Mouse (Mus musculus) intestine, embryonic 14.5 days (tissue): ENCODE data around the gene Trnp1. TPM values are rescaled to one million over a fixed set of nuclear protein-coding genes. Genes with fewer than 3 reads are reported as not detected.

Experiments
- ATAC-seq: fragments of 200-750 bp; cut with Nextera tagmentation; replicated peaks from 2 replicates; pipeline ENCODE4 v1.8.0; 2017; ENCODE audit warnings: low read depth, moderate number of reproducible peaks, moderate TSS enrichment, moderate library complexity; ENCODE audit not compliant: low FRiP score, low TSS enrichment
- DNase-seq: peaks from one replicate; pipeline ENCODE4 v3.0.0-alpha.2; 2018; ENCODE audit warnings: low spot score
- H3K27ac ChIP-seq: fragments of 300-500 bp; sonication (generic); 2 replicates; pipeline ENCODE4 v1.5.1; 2014; ENCODE audit warnings: low read depth, mild to moderate bottlenecking, control low read depth
- H3K27me3 ChIP-seq: fragments of 300-500 bp; sonication (generic); replicated peaks from 2 replicates; pipeline ENCODE4 v1.6.1; 2014; ENCODE audit warnings: low read length, control low read depth; ENCODE audit not compliant: control insufficient read depth, insufficient read depth
- H3K36me3 ChIP-seq: fragments of 300-500 bp; sonication (generic); 2 replicates; pipeline ENCODE4 v1.6.1; 2014; ENCODE audit warnings: low read length, control low read depth; ENCODE audit not compliant: control insufficient read depth, insufficient read depth
- H3K4me1 ChIP-seq: fragments of 300-500 bp; sonication (generic); replicated peaks from 2 replicates; pipeline ENCODE4 v1.6.1; 2014; ENCODE audit warnings: low read length, control low read depth, mixed read lengths; ENCODE audit not compliant: control insufficient read depth, insufficient read depth
- H3K4me2 ChIP-seq: fragments of 300-500 bp; sonication (generic); 2 replicates; pipeline ENCODE4 v1.6.1; 2014; ENCODE audit warnings: low read length
- H3K4me3 ChIP-seq: fragments of 300-500 bp; sonication (generic); 2 replicates; pipeline ENCODE4 v1.5.1; 2014; ENCODE audit warnings: low read depth, low read length, control low read depth, mixed read lengths
- H3K9ac ChIP-seq: fragments of 300-500 bp; sonication (generic); 2 replicates; pipeline ENCODE4 v1.6.1; 2014; ENCODE audit warnings: mild to moderate bottlenecking, low read length
- H3K9me3 ChIP-seq: fragments of 300-500 bp; sonication (generic); 2 replicates; pipeline ENCODE4 v1.6.1; 2016; ENCODE audit warnings: low read length, control low read depth; ENCODE audit not compliant: control insufficient read depth
- WGBS: fragments of 180-500 bp; shearing (Covaris S2); extraction: QIAGEN DNeasy Blood & Tissue Kit; methylation state at CpG from one replicate; pipeline ENCODE4 v1.1.7; 2014; 5-methylcytosine and 5-hydroxymethylcytosine counted together
- polyA plus RNA-seq: library from polyadenylated mRNA; unstranded; fragments of >200 nt; fragmentation: Nextera tagmentation; extraction: Ambion mirVana; gene quantifications from 2 replicates; pipeline ENCODE4 v1.2.1, GENCODE M21; 2014

The Trnp1 gene
- 1.1 and 2.4 TPM in 2 replicates for polyA plus RNA-seq

DNA sequence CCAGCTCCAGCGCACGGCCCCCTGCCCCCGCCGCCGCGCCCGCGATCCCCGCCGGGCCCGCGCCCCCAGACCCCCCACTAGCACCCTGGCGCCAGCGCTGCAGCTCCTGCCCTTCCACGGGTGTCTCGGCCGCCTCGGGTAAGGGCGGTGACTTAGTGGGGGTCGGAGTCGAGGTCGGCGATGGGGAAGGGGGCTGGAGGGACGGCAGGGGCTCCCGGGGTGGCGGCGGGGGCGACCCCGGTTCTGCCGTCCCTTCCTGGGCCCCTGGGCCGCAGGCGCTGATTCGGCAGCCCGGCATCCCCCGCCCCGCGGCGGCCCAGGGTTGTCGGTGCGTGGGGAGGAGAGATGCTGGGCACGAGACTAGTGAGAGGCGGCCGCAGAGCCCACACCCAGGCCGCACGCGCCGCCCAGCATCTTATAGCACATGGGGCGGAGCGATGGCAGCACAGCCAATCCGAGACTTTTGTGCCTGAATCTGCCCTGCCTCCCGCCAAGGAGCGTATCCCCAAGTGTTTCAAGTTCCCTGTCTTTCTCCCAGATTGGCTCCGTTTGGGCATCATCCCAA is at the start of gene Trnp1:
TSS of gene Trnp1 (minus strand) at position 391 of the 565 bp plus-strand sequence.
- Histone ChIP-seq H3K27me3 (peaks cover 82% of the 10 kb centered on the region), H3K27ac (no peak within 1 kb of the TSS), H3K9me3 (no peaks in the 10 kb centered on the region), H3K4me3 (peak within 1 kb of the TSS; percentile 51), H3K9ac (peak within 1 kb of the TSS; percentile 48), H3K4me2 (peak within 1 kb of the TSS; percentile 99), H3K4me1 (peaks cover 9% of the 10 kb centered on the region; the same call in 1 of the 2 replicates), H3K36me3 (no peaks in the 10 kb centered on the region)
- DNase-seq (peak; percentile 85), ATAC-seq (peak; percentile 84)
- WGBS, result 1% methylated on average over 53 of the region's 53 CpGs

DNA sequence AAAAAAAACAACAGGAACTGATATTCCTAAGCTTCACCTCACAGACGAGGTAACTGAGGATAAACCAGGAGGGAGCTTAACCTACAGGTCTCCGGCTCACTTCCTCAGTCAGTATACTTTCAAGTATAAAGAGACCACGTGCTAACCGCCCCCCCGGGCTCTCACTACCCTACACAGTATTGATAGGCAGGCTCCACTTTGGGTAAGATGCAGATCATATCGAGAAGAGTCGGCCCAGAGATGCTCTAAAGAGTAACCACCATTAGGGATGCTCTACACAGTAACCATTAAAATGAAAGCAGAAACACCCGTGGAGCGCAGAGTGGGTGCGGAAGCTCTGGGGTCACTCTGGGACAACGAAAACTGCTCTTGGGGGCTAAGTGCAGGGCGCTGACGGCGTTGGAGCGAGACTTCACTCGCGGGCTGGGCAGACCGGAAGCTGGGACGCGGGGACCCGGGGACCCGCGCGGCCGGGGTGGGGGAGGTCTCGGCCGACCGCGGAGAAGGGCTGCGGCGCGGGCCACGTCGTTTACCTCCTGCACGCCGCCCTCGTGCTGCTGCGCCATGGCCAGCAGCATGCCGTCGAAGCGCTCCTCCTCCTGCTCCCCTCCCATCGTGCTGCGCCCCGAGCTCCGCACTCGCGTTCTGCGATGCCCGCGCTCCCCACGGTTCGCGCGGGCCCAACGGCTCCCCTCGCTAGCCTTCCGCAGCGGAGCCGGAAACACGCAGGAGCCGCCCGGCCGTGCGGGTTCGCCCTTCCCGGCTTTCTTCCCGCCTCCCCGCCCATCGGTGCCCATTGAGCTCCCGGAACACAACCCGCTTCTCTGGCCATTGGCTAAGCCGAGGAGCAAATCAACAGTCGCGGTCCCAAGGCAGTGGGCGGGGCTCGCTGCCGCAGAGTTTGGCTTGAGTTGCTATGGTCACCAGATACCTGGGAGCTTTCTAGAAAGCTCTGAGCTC is 47.2 kb upstream of the Trnp1 start, which contains the start of gene Nudc:
TSS of gene Nudc (minus strand) at position 725 of the 960 bp plus-strand sequence.
- Histone ChIP-seq H3K9ac (peak within 1 kb of the TSS; percentile 89), H3K9me3 (no peaks in the 10 kb centered on the region), H3K4me2 (peak within 1 kb of the TSS; percentile 94), H3K4me3 (peak within 1 kb of the TSS; percentile 99), H3K36me3 (peaks cover 21% of the 10 kb centered on the region), H3K27ac (peak within 1 kb of the TSS; percentile 67), H3K27me3 (no peaks in the 10 kb centered on the region), H3K4me1 (peaks cover 15% of the 10 kb centered on the region)
- peak; percentile 94 for DNase-seq
- ATAC-seq, result peak; percentile 97
- WGBS, result under 1% methylated on average over 66 of the region's 77 CpGs

- Histone ChIP-seq H3K9me3 (no peaks in the 10 kb centered on the region), H3K9ac (no peak overlapping the region), H3K27ac (no peak overlapping the region), H3K36me3 (peaks cover 90% of the 10 kb centered on the region), H3K4me3 (no peak overlapping the region), H3K4me1 (no peaks in the 10 kb centered on the region), H3K27me3 (no peaks in the 10 kb centered on the region), H3K4me2 (no peak overlapping the region)
- 91% methylated on average over 5 of the region's 5 CpGs for WGBS
- no peak for DNase-seq
- no peak for ATAC-seq
These were observed 38.3 kb upstream of the Trnp1 start for GRCm38 (mm10) chr4:133536652-133537051.

- ATAC-seq (no peak), DNase-seq (no peak)
- Histone ChIP-seq H3K4me1 (no peaks in the 10 kb centered on the region), H3K27me3 (no peaks in the 10 kb centered on the region), H3K9me3 (no peaks in the 10 kb centered on the region), H3K4me2 (no peak overlapping the region), H3K36me3 (peaks cover 96% of the 10 kb centered on the region), H3K9ac (no peak overlapping the region), H3K4me3 (no peak overlapping the region), H3K27ac (no peak overlapping the region)
- 80% methylated on average over 3 of the region's 3 CpGs for WGBS
These were observed 37.7 kb upstream of the Trnp1 start for GRCm38 (mm10) chr4:133536081-133536480.

DNA sequence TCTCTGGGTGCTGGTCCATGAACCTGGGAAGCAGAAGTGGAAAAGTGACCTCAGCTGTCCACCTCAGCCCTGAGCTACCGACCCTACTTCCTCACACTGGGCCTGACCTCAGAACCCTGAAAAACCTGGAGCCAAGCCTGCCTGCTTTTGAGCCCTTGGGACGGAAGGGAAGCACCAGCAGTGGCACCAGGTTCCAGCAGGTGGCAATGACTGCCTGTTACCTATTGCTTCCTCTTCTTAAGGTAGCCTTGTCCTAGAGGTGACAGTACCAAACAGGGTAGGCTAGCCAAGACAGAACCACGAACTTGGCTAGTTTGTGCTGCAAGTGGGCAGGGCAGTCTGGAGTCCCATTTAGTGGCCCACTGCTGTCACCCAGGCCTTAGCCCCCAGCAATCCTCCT is 34.4 kb upstream of the Trnp1 start:
- Histone ChIP-seq H3K36me3 (peaks cover 89% of the 10 kb centered on the region), H3K27me3 (no peaks in the 10 kb centered on the region), H3K4me1 (no peaks in the 10 kb centered on the region), H3K9ac (no peak overlapping the region), H3K27ac (no peak overlapping the region), H3K4me2 (no peak overlapping the region), H3K9me3 (no peaks in the 10 kb centered on the region), H3K4me3 (no peak overlapping the region)
- 89% methylated on average over 3 of the region's 3 CpGs for WGBS
- DNase-seq (no peak), ATAC-seq (no peak)

GRCm38 (mm10) chr4:133527788-133528187 is 29.4 kb upstream of the Trnp1 start:
- Histone ChIP-seq H3K27ac (no peak overlapping the region), H3K36me3 (peaks cover 40% of the 10 kb centered on the region), H3K9me3 (0 out of 2 replicates have a peak, but pooled peaks cover 2% of the 10 kb centered on the region), H3K4me2 (no peak overlapping the region), H3K4me3 (no peak overlapping the region), H3K27me3 (no peaks in the 10 kb centered on the region), H3K9ac (no peak overlapping the region), H3K4me1 (no peaks in the 10 kb centered on the region)
- ATAC-seq (no peak; the same call in 1 of the 2 replicates), DNase-seq (no peak)
- 67% methylated on average over 16 of the region's 16 CpGs for WGBS

- H3K9ac ChIP-seq, result no peak overlapping the region
- WGBS, result 65% methylated on average over 2 of the region's 2 CpGs
- ATAC-seq, result no peak
These were observed 23.2 kb upstream of the Trnp1 start for GRCm38 (mm10) chr4:133521502-133521901.

DNA sequence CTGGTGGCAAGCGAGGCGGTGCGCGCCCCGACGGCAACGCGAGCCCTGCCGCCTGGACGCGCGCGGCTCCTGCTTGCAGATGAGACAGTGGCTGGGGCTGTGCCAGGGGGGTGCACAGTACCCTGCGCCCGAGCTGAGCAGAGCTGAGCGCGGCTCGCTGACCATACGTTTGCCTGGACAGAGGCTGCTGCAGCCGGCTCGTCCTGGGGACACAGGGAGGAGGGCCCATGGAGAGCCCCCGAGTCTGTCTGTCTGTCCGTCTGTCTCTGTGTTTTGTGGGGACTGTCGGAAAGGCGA is 21.0 kb upstream of the Trnp1 start:
- Histone ChIP-seq H3K36me3 (no peaks in the 10 kb centered on the region), H3K4me1 (no peaks in the 10 kb centered on the region), H3K4me2 (peak overlapping the region; percentile 48), H3K27me3 (peaks cover 37% of the 10 kb centered on the region), H3K9me3 (no peaks in the 10 kb centered on the region), H3K4me3 (peak overlapping the region; percentile 48), H3K9ac (peak overlapping the region; percentile 56), H3K27ac (peak overlapping the region; percentile 62; the same call in 1 of the 2 replicates)
- DNase-seq (peak; percentile 72), ATAC-seq (peak; percentile 44)
- 4% methylated on average over 25 of the region's 25 CpGs for WGBS

More at GRCm38 (mm10) chr4:133521502-133521901, 23.2 kb upstream of the Trnp1 start:
- 0 out of 2 replicates have a peak, but pooled peaks cover 2% of the 10 kb centered on the region for H3K9me3 ChIP-seq
- H3K27me3 ChIP-seq, result peaks cover 37% of the 10 kb centered on the region
- no peak overlapping the region for H3K4me2 ChIP-seq
- DNase-seq, result no peak
- no peaks in the 10 kb centered on the region for H3K36me3 ChIP-seq
- H3K4me3 ChIP-seq, result no peak overlapping the region
- no peaks in the 10 kb centered on the region for H3K4me1 ChIP-seq
- no peak overlapping the region for H3K27ac ChIP-seq
